Mouse (Mus musculus) kidney, adult 2 months (tissue): Measurements from ENCODE around the gene Slc35e2.

Experiments
- CTCF ChIP-seq: fragments of 200-500 bp; conservative IDR thresholded peaks from 2 replicates; pipeline ENCODE4 v1.5.1; 2011; ENCODE audit warnings: low read depth, mild to moderate bottlenecking, control low read depth, low read length, moderate library complexity, mixed read lengths; ENCODE audit not compliant: insufficient read depth, insufficient read length
- POLR2A ChIP-seq: fragments of 200-500 bp; IDR thresholded peaks from one replicate; pipeline ENCODE4 v1.6.1; 2011; ENCODE audit warnings: low read depth, low read length, control low read depth

DNA sequence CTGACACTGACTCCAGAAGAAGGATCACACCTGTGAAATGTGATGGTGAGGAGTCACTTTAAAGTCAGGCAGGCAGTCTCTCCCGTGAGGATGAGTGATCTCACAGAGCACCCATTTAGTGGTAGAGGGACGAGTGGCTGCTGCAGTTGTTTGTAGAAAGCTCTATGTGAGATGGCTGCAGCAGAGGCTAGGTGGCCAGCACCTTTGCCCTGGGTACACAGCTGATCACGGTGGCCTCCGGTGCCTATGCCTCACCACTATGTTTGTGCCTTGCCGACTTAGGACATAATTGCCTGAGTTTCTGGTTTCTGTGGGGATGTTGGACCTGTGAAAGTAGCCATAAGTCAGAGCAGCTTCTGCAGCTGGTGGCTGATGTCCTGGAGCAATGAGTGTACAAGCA is 23.5 kb upstream of the Slc35e2 start:
- TF ChIP-seq CTCF (no peak), POLR2A (no peak)
